Mouse (Mus musculus): ENCODE results near the gene Capn10. TPM values are rescaled to one million over a fixed set of nuclear protein-coding genes. Genes with fewer than 3 reads are reported as not detected.

Capn10 gene
- polyA plus RNA-seq, 1 experiment from 2014 or later, result 27.5 TPM

GRCm38 (mm10) chr1:92906779-92907631, 27.2 kb upstream of the Capn10 start, which contains the start of gene Dusp28:
TSS of gene Dusp28 (plus strand) at chr1:92906981.
- under 1% methylated on average over 66 of the region's 81 CpGs for WGBS

GRCm38 (mm10) chr1:92907632-92908360, 26.4 kb upstream of the Capn10 start:
- Histone ChIP-seq H3K4me2 (ENCODE audit: low read depth, low read length) (peak overlapping the region; percentile 87), H3K36me3 (ENCODE audit: control insufficient read depth, insufficient read depth, low read length) (no peaks in the 10 kb centered on the region), H3K4me1 (replicated peaks; ENCODE audit: control insufficient read depth, insufficient read depth, low read length) (peaks cover 33% of the 10 kb centered on the region), H3K4me3 (ENCODE audit: low read length) (peak overlapping the region; percentile 82), H3K27ac (ENCODE audit: low read length) (peak overlapping the region; percentile 93), H3K9ac (ENCODE audit: low read length) (peak overlapping the region; percentile 83), H3K27me3 (ENCODE audit: control insufficient read depth, insufficient read depth, low read depth, low read length) (no peaks in the 10 kb centered on the region), H3K9me3 (ENCODE audit: control insufficient read depth, low read length) (no peaks in the 10 kb centered on the region)
- no peak for ATAC-seq (ENCODE audit: low read depth)
- WGBS, result 41% methylated on average over 20 of the region's 20 CpGs

More at GRCm38 (mm10) chr1:92906779-92907631, 27.2 kb upstream of the Capn10 start, which contains the start of gene Dusp28:
- Histone ChIP-seq H3K4me2 (ENCODE audit: low read depth, low read length) (peak within 1 kb of the TSS; percentile 87), H3K9me3 (ENCODE audit: control insufficient read depth, low read length) (no peaks in the 10 kb centered on the region), H3K36me3 (ENCODE audit: control insufficient read depth, insufficient read depth, low read length) (no peaks in the 10 kb centered on the region), H3K4me3 (ENCODE audit: low read length) (peak within 1 kb of the TSS; percentile 82), H3K4me1 (replicated peaks; ENCODE audit: control insufficient read depth, insufficient read depth, low read length) (peaks cover 28% of the 10 kb centered on the region), H3K27ac (ENCODE audit: low read length) (peak within 1 kb of the TSS; percentile 93), H3K27me3 (ENCODE audit: control insufficient read depth, insufficient read depth, low read depth, low read length) (no peaks in the 10 kb centered on the region; the same call in 1 of the 2 replicates), H3K9ac (ENCODE audit: low read length) (peak within 1 kb of the TSS; percentile 83)
- peak; percentile 89 for ATAC-seq (ENCODE audit: low read depth)

- no peak for ATAC-seq (ENCODE audit: low read depth)
Measured at GRCm38 (mm10) chr1:92908664-92909063, 25.5 kb upstream of the Capn10 start.

DNA sequence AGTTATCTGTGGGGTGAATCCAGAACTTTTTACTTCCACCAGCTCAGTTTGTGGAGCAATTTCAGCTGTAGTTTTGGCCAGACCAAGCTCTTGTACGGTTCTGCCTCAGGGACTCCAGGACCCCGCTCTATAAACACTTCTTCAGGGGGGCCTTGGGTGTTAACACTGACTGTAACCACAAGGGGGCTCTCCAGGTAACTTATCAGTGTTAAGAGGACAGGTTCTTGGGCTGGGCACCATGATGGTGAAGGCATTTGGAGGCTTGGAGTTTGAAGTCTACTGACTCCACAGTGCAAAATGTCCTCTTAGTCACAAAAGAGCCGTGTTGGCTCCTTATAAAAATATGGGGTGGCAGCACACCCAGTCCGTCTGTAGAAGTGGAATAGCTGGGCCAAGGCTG, 25.1 kb upstream of the Capn10 start:
- H3K4me1 ChIP-seq (replicated peaks; ENCODE audit: control insufficient read depth, insufficient read depth, low read length), result peaks cover 29% of the 10 kb centered on the region
- 60% methylated on average over 4 of the region's 4 CpGs for WGBS

More at GRCm38 (mm10) chr1:92908664-92909063, 25.5 kb upstream of the Capn10 start:
- H3K4me2 ChIP-seq (ENCODE audit: low read depth, low read length), result no peak overlapping the region
- no peaks in the 10 kb centered on the region for H3K9me3 ChIP-seq (ENCODE audit: control insufficient read depth, low read length)
- peaks cover 29% of the 10 kb centered on the region for H3K4me1 ChIP-seq (replicated peaks; ENCODE audit: control insufficient read depth, insufficient read depth, low read length)
- no peak overlapping the region for H3K27ac ChIP-seq (ENCODE audit: low read length)
- H3K27me3 ChIP-seq (ENCODE audit: control insufficient read depth, insufficient read depth, low read depth, low read length), result no peaks in the 10 kb centered on the region
- H3K36me3 ChIP-seq (ENCODE audit: control insufficient read depth, insufficient read depth, low read length), result no peaks in the 10 kb centered on the region
- no peak overlapping the region for H3K9ac ChIP-seq (ENCODE audit: low read length)
- H3K4me3 ChIP-seq (ENCODE audit: low read length), result no peak overlapping the region
- 92% methylated on average over 3 of the region's 3 CpGs for WGBS

DNA sequence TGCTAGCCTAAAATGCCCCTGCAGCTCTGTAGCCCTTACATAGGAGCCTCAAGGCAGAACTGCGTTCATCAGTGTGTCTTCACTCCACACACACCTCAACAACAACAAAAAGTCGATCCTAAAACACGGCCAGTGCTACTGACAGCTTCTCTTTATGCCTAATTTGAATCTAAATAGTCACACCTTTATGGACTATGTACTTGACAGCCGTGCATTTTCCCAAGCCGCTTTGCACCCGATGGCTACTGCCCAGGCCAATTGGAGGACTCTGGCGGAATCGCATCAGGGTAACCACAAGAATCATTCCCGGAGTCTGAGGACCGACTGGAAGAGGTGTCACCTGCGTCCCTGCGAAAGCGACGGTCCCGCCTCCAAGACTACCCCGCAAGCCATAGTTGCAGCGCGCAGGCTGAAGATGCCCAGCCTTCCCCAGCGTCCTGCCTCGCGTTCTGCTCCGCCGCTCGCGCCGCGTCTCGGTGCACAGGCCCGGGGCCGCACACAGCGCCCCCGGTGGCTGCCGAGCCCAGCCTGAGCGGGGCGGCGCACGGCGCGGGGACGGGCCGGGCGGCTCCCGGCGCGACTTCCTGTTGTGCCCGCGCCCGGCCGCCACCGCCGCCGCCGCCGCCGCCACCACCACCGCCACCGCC, 23.8 kb upstream of the Capn10 start, which contains the start of gene Rnpepl1:
Gene Rnpepl1 (plus strand): TSS at position 545 of the 647 bp plus-strand sequence.
- under 1% methylated on average over 31 of the region's 57 CpGs for WGBS
- Histone ChIP-seq H3K27ac (ENCODE audit: low read length) (peak within 1 kb of the TSS; percentile 87), H3K36me3 (ENCODE audit: control insufficient read depth, insufficient read depth, low read length) (peaks cover 9% of the 10 kb centered on the region)

More for the DNA sequence above, 25.1 kb upstream of the Capn10 start:
- no peak overlapping the region for H3K4me2 ChIP-seq (ENCODE audit: low read depth, low read length)
- peaks cover 3% of the 10 kb centered on the region; the same call in 1 of the 2 replicates for H3K36me3 ChIP-seq (ENCODE audit: control insufficient read depth, insufficient read depth, low read length)
- no peak for ATAC-seq (ENCODE audit: low read depth)
- no peaks in the 10 kb centered on the region for H3K27me3 ChIP-seq (ENCODE audit: control insufficient read depth, insufficient read depth, low read depth, low read length)
- H3K27ac ChIP-seq (ENCODE audit: low read length), result no peak overlapping the region
- H3K9me3 ChIP-seq (ENCODE audit: control insufficient read depth, low read length), result no peaks in the 10 kb centered on the region
- H3K9ac ChIP-seq (ENCODE audit: low read length), result no peak overlapping the region
- H3K4me3 ChIP-seq (ENCODE audit: low read length), result no peak overlapping the region

GRCm38 (mm10) chr1:92910925-92911720, 23.1 kb upstream of the Capn10 start:
- Histone ChIP-seq H3K4me3 (ENCODE audit: low read length) (peak overlapping the region; percentile 85), H3K9ac (ENCODE audit: low read length) (peak overlapping the region; percentile 90), H3K4me1 (replicated peaks; ENCODE audit: control insufficient read depth, insufficient read depth, low read length) (peaks cover 29% of the 10 kb centered on the region), H3K9me3 (ENCODE audit: control insufficient read depth, low read length) (no peaks in the 10 kb centered on the region), H3K36me3 (ENCODE audit: control insufficient read depth, insufficient read depth, low read length) (peaks cover 9% of the 10 kb centered on the region), H3K27ac (ENCODE audit: low read length) (peak overlapping the region; percentile 87), H3K27me3 (ENCODE audit: control insufficient read depth, insufficient read depth, low read depth, low read length) (no peaks in the 10 kb centered on the region), H3K4me2 (ENCODE audit: low read depth, low read length) (peak overlapping the region; percentile 77)
- WGBS, result 2% methylated on average over 39 of the region's 85 CpGs
- ATAC-seq (ENCODE audit: low read depth), result peak; percentile 30

More for the DNA sequence above, 23.8 kb upstream of the Capn10 start, which contains the start of gene Rnpepl1:
- Histone ChIP-seq H3K9ac (ENCODE audit: low read length) (peak within 1 kb of the TSS; percentile 90), H3K4me2 (ENCODE audit: low read depth, low read length) (peak within 1 kb of the TSS; percentile 77), H3K4me1 (replicated peaks; ENCODE audit: control insufficient read depth, insufficient read depth, low read length) (peaks cover 29% of the 10 kb centered on the region), H3K4me3 (ENCODE audit: low read length) (peak within 1 kb of the TSS; percentile 85), H3K27me3 (ENCODE audit: control insufficient read depth, insufficient read depth, low read depth, low read length) (no peaks in the 10 kb centered on the region), H3K9me3 (ENCODE audit: control insufficient read depth, low read length) (no peaks in the 10 kb centered on the region)
- ATAC-seq (ENCODE audit: low read depth), result peak; percentile 73

GRCm38 (mm10) chr1:92911721-92912138, 22.4 kb upstream of the Capn10 start:
- peaks cover 27% of the 10 kb centered on the region for H3K4me1 ChIP-seq (replicated peaks; ENCODE audit: control insufficient read depth, insufficient read depth, low read length)
- peak overlapping the region; percentile 85 for H3K4me3 ChIP-seq (ENCODE audit: low read length)
- H3K4me2 ChIP-seq (ENCODE audit: low read depth, low read length), result peak overlapping the region; percentile 77
- no peaks in the 10 kb centered on the region for H3K9me3 ChIP-seq (ENCODE audit: control insufficient read depth, low read length)
- peaks cover 12% of the 10 kb centered on the region for H3K36me3 ChIP-seq (ENCODE audit: control insufficient read depth, insufficient read depth, low read length)
- no peak for ATAC-seq (ENCODE audit: low read depth)
- H3K9ac ChIP-seq (ENCODE audit: low read length), result peak overlapping the region; percentile 90
- 39% methylated on average over 8 of the region's 8 CpGs for whole genome bisulfite sequencing
- H3K27ac ChIP-seq (ENCODE audit: low read length), result 0 out of 2 replicates have a peak overlapping the region, but pooled peaks have one; percentile 87
- H3K27me3 ChIP-seq (ENCODE audit: control insufficient read depth, insufficient read depth, low read depth, low read length), result no peaks in the 10 kb centered on the region

- peak overlapping the region; percentile 77 for H3K4me2 ChIP-seq (ENCODE audit: low read depth, low read length)
- H3K36me3 ChIP-seq (ENCODE audit: control insufficient read depth, insufficient read depth, low read length), result peaks cover 17% of the 10 kb centered on the region
- no peaks in the 10 kb centered on the region for H3K27me3 ChIP-seq (ENCODE audit: control insufficient read depth, insufficient read depth, low read depth, low read length)
- WGBS, result 58% methylated on average over 1 of the region's 1 CpGs
- no peaks in the 10 kb centered on the region for H3K9me3 ChIP-seq (ENCODE audit: control insufficient read depth, low read length)
- H3K4me1 ChIP-seq (replicated peaks; ENCODE audit: control insufficient read depth, insufficient read depth, low read length), result peaks cover 27% of the 10 kb centered on the region
- H3K4me3 ChIP-seq (ENCODE audit: low read length), result peak overlapping the region; percentile 85
- peak overlapping the region; percentile 90 for H3K9ac ChIP-seq (ENCODE audit: low read length)
- H3K27ac ChIP-seq (ENCODE audit: low read length), result no peak overlapping the region
- ATAC-seq (ENCODE audit: low read depth), result no peak
Measured at GRCm38 (mm10) chr1:92912286-92912685, 21.9 kb upstream of the Capn10 start.
